Mouse (Mus musculus) WW6 (cell line): Measurements from ENCODE around the gene Mgrn1.

ENCODE experiments used
- DNase-seq: peaks from one replicate; pipeline ENCODE4 v3.0.0-alpha.2; 2013; ENCODE audit warnings: low read depth, low spot score

Mgrn1 gene

GRCm38 (mm10) chr16:4879101-4879707 is 6.8 kb upstream of the Mgrn1 start:
- DNase-seq, result no peak

- peak; percentile 57 for DNase-seq
Measured at GRCm38 (mm10) chr16:4879708-4880124, 6.3 kb upstream of the Mgrn1 start.

GRCm38 (mm10) chr16:4880136-4880825 is 5.8 kb upstream of the Mgrn1 start, which contains the start of gene Ubald1:
TSS of gene Ubald1 (minus strand) at chr16:4880315.
- DNase-seq, result peak; percentile 95

GRCm38 (mm10) chr16:4881400-4882351 is 4.4 kb upstream of the Mgrn1 start:
- DNase-seq, result no peak

GRCm38 (mm10) chr16:4884930-4885329 is 1.1 kb upstream of the Mgrn1 start:
- no peak for DNase-seq

GRCm38 (mm10) chr16:4886690-4887020 is 606 bp downstream of the Mgrn1 start:
- no peak for DNase-seq

- no peak for DNase-seq
Measured at GRCm38 (mm10) chr16:4890201-4890709, 4.2 kb downstream of the Mgrn1 start.

- no peak for DNase-seq
Measured at GRCm38 (mm10) chr16:4892171-4892570, 6.1 kb downstream of the Mgrn1 start.

GRCm38 (mm10) chr16:4894201-4894908 is 8.3 kb downstream of the Mgrn1 start:
- DNase-seq, result no peak

- DNase-seq, result no peak
Measured at GRCm38 (mm10) chr16:4896249-4897027, 10.4 kb downstream of the Mgrn1 start.

GRCm38 (mm10) chr16:4897146-4897730 is 11.2 kb downstream of the Mgrn1 start:
- peak; percentile 48 for DNase-seq

GRCm38 (mm10) chr16:4898881-4899280 is 12.8 kb downstream of the Mgrn1 start:
- DNase-seq, result no peak

- no peak for DNase-seq
Measured at GRCm38 (mm10) chr16:4899711-4900110, 13.7 kb downstream of the Mgrn1 start.

GRCm38 (mm10) chr16:4901167-4901566 is 15.1 kb downstream of the Mgrn1 start:
- no peak for DNase-seq

GRCm38 (mm10) chr16:4902390-4902789 is 16.3 kb downstream of the Mgrn1 start:
- DNase-seq, result no peak

GRCm38 (mm10) chr16:4903491-4904102 is 17.5 kb downstream of the Mgrn1 start:
- no peak for DNase-seq

- no peak for DNase-seq
Measured at GRCm38 (mm10) chr16:4904878-4905277, 18.8 kb downstream of the Mgrn1 start.

GRCm38 (mm10) chr16:4905591-4905990 is 19.5 kb downstream of the Mgrn1 start:
- DNase-seq, result no peak

- DNase-seq, result no peak
Measured at GRCm38 (mm10) chr16:4906559-4906958, 20.5 kb downstream of the Mgrn1 start.

- DNase-seq, result no peak
Measured at GRCm38 (mm10) chr16:4907386-4907785, 21.3 kb downstream of the Mgrn1 start.
